Mouse (Mus musculus): ENCODE measurements around the gene Slfn14. TPM values are rescaled to one million over a fixed set of nuclear protein-coding genes. Genes with fewer than 3 reads are reported as not detected.

Slfn14 gene
- polyA plus RNA-seq, 1 experiment from 2014 or later, result 3.9 TPM

- no peaks in the 10 kb centered on the region for H3K27me3 ChIP-seq (ENCODE audit: control insufficient read depth, insufficient read depth, low read length)
- no peaks in the 10 kb centered on the region for H3K9me3 ChIP-seq (replicated peaks; ENCODE audit: control insufficient read depth, low read length)
- peak overlapping the region; percentile 78 for H3K4me2 ChIP-seq
- peak overlapping the region; percentile 80 for H3K4me3 ChIP-seq (ENCODE audit: low read depth, low read length)
- no peak for ATAC-seq (replicated peaks; ENCODE audit: insufficient number of reproducible peaks, low FRiP score, low TSS enrichment)
- peak overlapping the region; percentile 65 for H3K27ac ChIP-seq (ENCODE audit: low read depth, low read length)
- peak overlapping the region; percentile 87 for H3K9ac ChIP-seq (ENCODE audit: low read depth, low read length)
- H3K36me3 ChIP-seq (ENCODE audit: control insufficient read depth, insufficient read depth, low read length), result peaks cover 6% of the 10 kb centered on the region; the same call in 1 of the 2 replicates
- WGBS (ENCODE audit: insufficient replicate concordance), result 1% methylated on average over 5 of the region's 5 CpGs
- H3K4me1 ChIP-seq (ENCODE audit: control insufficient read depth, insufficient read depth, low read length), result peaks cover 12% of the 10 kb centered on the region
Measured at GRCm38 (mm10) chr11:83292251-83292587, 5.7 kb upstream of the Slfn14 start.

GRCm38 (mm10) chr11:83291375-83292250 is 5.1 kb upstream of the Slfn14 start:
- peak overlapping the region; percentile 78 for H3K4me2 ChIP-seq
- under 1% methylated on average over 38 of the region's 38 CpGs for WGBS (ENCODE audit: insufficient replicate concordance)
- H3K9me3 ChIP-seq (replicated peaks; ENCODE audit: control insufficient read depth, low read length), result no peaks in the 10 kb centered on the region
- peak overlapping the region; percentile 70 for H3K27ac ChIP-seq (ENCODE audit: low read depth, low read length)
- H3K36me3 ChIP-seq (ENCODE audit: control insufficient read depth, insufficient read depth, low read length), result peaks cover 6% of the 10 kb centered on the region; the same call in 1 of the 2 replicates
- peaks cover 12% of the 10 kb centered on the region for H3K4me1 ChIP-seq (ENCODE audit: control insufficient read depth, insufficient read depth, low read length)
- H3K27me3 ChIP-seq (ENCODE audit: control insufficient read depth, insufficient read depth, low read length), result no peaks in the 10 kb centered on the region
- peak overlapping the region; percentile 87 for H3K9ac ChIP-seq (ENCODE audit: low read depth, low read length)
- H3K4me3 ChIP-seq (ENCODE audit: low read depth, low read length), result peak overlapping the region; percentile 80
- ATAC-seq (replicated peaks; ENCODE audit: insufficient number of reproducible peaks, low FRiP score, low TSS enrichment), result peak; percentile 98

- Histone ChIP-seq H3K4me1 (ENCODE audit: control insufficient read depth, insufficient read depth, low read length) (peaks cover 12% of the 10 kb centered on the region), H3K4me3 (ENCODE audit: low read depth, low read length) (no peak overlapping the region), H3K27ac (ENCODE audit: low read depth, low read length) (no peak overlapping the region), H3K36me3 (ENCODE audit: control insufficient read depth, insufficient read depth, low read length) (no peaks in the 10 kb centered on the region), H3K9me3 (replicated peaks; ENCODE audit: control insufficient read depth, low read length) (no peaks in the 10 kb centered on the region), H3K9ac (ENCODE audit: low read depth, low read length) (no peak overlapping the region), H3K27me3 (ENCODE audit: control insufficient read depth, insufficient read depth, low read length) (no peaks in the 10 kb centered on the region), H3K4me2 (no peak overlapping the region)
- 76% methylated on average over 2 of the region's 2 CpGs for WGBS (ENCODE audit: insufficient replicate concordance)
- ATAC-seq (replicated peaks; ENCODE audit: insufficient number of reproducible peaks, low FRiP score, low TSS enrichment), result no peak
Measured at GRCm38 (mm10) chr11:83289633-83290032, 3.1 kb upstream of the Slfn14 start.

- no peak overlapping the region for H3K4me2 ChIP-seq
- H3K27ac ChIP-seq (ENCODE audit: low read depth, low read length), result no peak overlapping the region
- 88% methylated on average over 5 of the region's 5 CpGs for WGBS (ENCODE audit: insufficient replicate concordance)
- H3K4me3 ChIP-seq (ENCODE audit: low read depth, low read length), result no peak overlapping the region
- H3K9ac ChIP-seq (ENCODE audit: low read depth, low read length), result no peak overlapping the region
- no peaks in the 10 kb centered on the region for H3K27me3 ChIP-seq (ENCODE audit: control insufficient read depth, insufficient read depth, low read length)
- peaks cover 12% of the 10 kb centered on the region for H3K4me1 ChIP-seq (ENCODE audit: control insufficient read depth, insufficient read depth, low read length)
- ATAC-seq (replicated peaks; ENCODE audit: insufficient number of reproducible peaks, low FRiP score, low TSS enrichment), result no peak
- no peaks in the 10 kb centered on the region for H3K36me3 ChIP-seq (ENCODE audit: control insufficient read depth, insufficient read depth, low read length)
- no peaks in the 10 kb centered on the region for H3K9me3 ChIP-seq (replicated peaks; ENCODE audit: control insufficient read depth, low read length)
Measured at GRCm38 (mm10) chr11:83289036-83289435, 2.5 kb upstream of the Slfn14 start.

GRCm38 (mm10) chr11:83285627-83286026 is 899 bp downstream of the Slfn14 start:
- Histone ChIP-seq H3K9ac (ENCODE audit: low read depth, low read length) (no peak overlapping the region), H3K36me3 (ENCODE audit: control insufficient read depth, insufficient read depth, low read length) (no peaks in the 10 kb centered on the region), H3K4me1 (ENCODE audit: control insufficient read depth, insufficient read depth, low read length) (peaks cover under 1% of the 10 kb centered on the region; the same call in 1 of the 2 replicates), H3K4me2 (peak overlapping the region; percentile 38), H3K4me3 (ENCODE audit: low read depth, low read length) (peak overlapping the region; percentile 31), H3K27me3 (ENCODE audit: control insufficient read depth, insufficient read depth, low read length) (peaks cover 3% of the 10 kb centered on the region; the same call in 1 of the 2 replicates), H3K9me3 (replicated peaks; ENCODE audit: control insufficient read depth, low read length) (no peaks in the 10 kb centered on the region), H3K27ac (ENCODE audit: low read depth, low read length) (no peak overlapping the region)
- WGBS (ENCODE audit: insufficient replicate concordance), result 90% methylated on average over 4 of the region's 4 CpGs
- ATAC-seq (replicated peaks; ENCODE audit: insufficient number of reproducible peaks, low FRiP score, low TSS enrichment), result no peak

GRCm38 (mm10) chr11:83282084-83282483 is 4.4 kb downstream of the Slfn14 start:
- H3K36me3 ChIP-seq (ENCODE audit: control insufficient read depth, insufficient read depth, low read length), result no peaks in the 10 kb centered on the region
- H3K9ac ChIP-seq (ENCODE audit: low read depth, low read length), result no peak overlapping the region
- H3K27me3 ChIP-seq (ENCODE audit: control insufficient read depth, insufficient read depth, low read length), result peaks cover 3% of the 10 kb centered on the region; the same call in 1 of the 2 replicates
- no peak overlapping the region for H3K4me2 ChIP-seq
- H3K4me3 ChIP-seq (ENCODE audit: low read depth, low read length), result no peak overlapping the region
- no peak for ATAC-seq (replicated peaks; ENCODE audit: insufficient number of reproducible peaks, low FRiP score, low TSS enrichment)
- 63% methylated on average over 2 of the region's 2 CpGs for WGBS (ENCODE audit: insufficient replicate concordance)
- H3K4me1 ChIP-seq (ENCODE audit: control insufficient read depth, insufficient read depth, low read length), result no peaks in the 10 kb centered on the region
- no peak overlapping the region for H3K27ac ChIP-seq (ENCODE audit: low read depth, low read length)
- no peaks in the 10 kb centered on the region for H3K9me3 ChIP-seq (replicated peaks; ENCODE audit: control insufficient read depth, low read length)

- no peak for ATAC-seq (replicated peaks; ENCODE audit: insufficient number of reproducible peaks, low FRiP score, low TSS enrichment)
- WGBS (ENCODE audit: insufficient replicate concordance), result 76% methylated on average over 6 of the region's 6 CpGs
- Histone ChIP-seq H3K36me3 (ENCODE audit: control insufficient read depth, insufficient read depth, low read length) (no peaks in the 10 kb centered on the region), H3K9ac (ENCODE audit: low read depth, low read length) (no peak overlapping the region), H3K27me3 (ENCODE audit: control insufficient read depth, insufficient read depth, low read length) (peaks cover 8% of the 10 kb centered on the region; the same call in 1 of the 2 replicates), H3K9me3 (replicated peaks; ENCODE audit: control insufficient read depth, low read length) (no peaks in the 10 kb centered on the region), H3K4me3 (ENCODE audit: low read depth, low read length) (no peak overlapping the region), H3K4me2 (no peak overlapping the region), H3K27ac (ENCODE audit: low read depth, low read length) (no peak overlapping the region), H3K4me1 (ENCODE audit: control insufficient read depth, insufficient read depth, low read length) (no peaks in the 10 kb centered on the region)
Measured at GRCm38 (mm10) chr11:83279691-83280090, 6.8 kb downstream of the Slfn14 start.

- H3K36me3 ChIP-seq (ENCODE audit: control insufficient read depth, insufficient read depth, low read length), result no peaks in the 10 kb centered on the region
- H3K4me2 ChIP-seq, result no peak overlapping the region
- H3K4me1 ChIP-seq (ENCODE audit: control insufficient read depth, insufficient read depth, low read length), result no peaks in the 10 kb centered on the region
- no peaks in the 10 kb centered on the region for H3K9me3 ChIP-seq (replicated peaks; ENCODE audit: control insufficient read depth, low read length)
- ATAC-seq (replicated peaks; ENCODE audit: insufficient number of reproducible peaks, low FRiP score, low TSS enrichment), result no peak
- no peak overlapping the region for H3K9ac ChIP-seq (ENCODE audit: low read depth, low read length)
- H3K27me3 ChIP-seq (ENCODE audit: control insufficient read depth, insufficient read depth, low read length), result peaks cover 9% of the 10 kb centered on the region; the same call in 1 of the 2 replicates
- H3K4me3 ChIP-seq (ENCODE audit: low read depth, low read length), result no peak overlapping the region
- H3K27ac ChIP-seq (ENCODE audit: low read depth, low read length), result no peak overlapping the region
- WGBS (ENCODE audit: insufficient replicate concordance), result 78% methylated on average over 4 of the region's 4 CpGs
Measured at GRCm38 (mm10) chr11:83279024-83279423, 7.5 kb downstream of the Slfn14 start.

Data from heart, embryonic 11.5 days (tissue).